Mouse (Mus musculus) liver, postnatal 0 days (tissue): Measurements from ENCODE around the gene Arhgap15.

ENCODE experiments used
- CTCF ChIP-seq: sonication (generic); IDR thresholded peaks from 2 replicates; pipeline ENCODE4 v1.5.1; 2016; ENCODE audit warnings: antibody characterized with exemption, low read depth
- EP300 ChIP-seq: IDR thresholded peaks from 2 replicates; pipeline ENCODE4 v1.6.1; 2016; ENCODE audit warnings: antibody characterized with exemption, low read depth, mild to moderate bottlenecking

GRCm38 (mm10) chr2:44341091-44341571 lies 592.5 kb downstream of the Arhgap15 start:
- TF ChIP-seq CTCF (no peak), EP300 (no peak)
